Mouse (Mus musculus): ENCODE results near the gene Svs4.
"Not testable (repeated sequence)": the region's sequence is repeated elsewhere in the genome, so short reads cannot be mapped to it uniquely, and the experiment has no call there.

Gene Svs4

GRCm38 (mm10) chr2:164278359-164278758, at the start of gene Svs4:
TSS of gene Svs4 (minus strand) at chr2:164278459.
- in situ Hi-C loops (cut with MseI, MboI), result no loop called here

GRCm38 (mm10) chr2:164320983-164321382, 42.7 kb upstream of the Svs4 start:
- in situ Hi-C loops (cut with MseI, MboI), result no loop called here

GRCm38 (mm10) chr2:164316451-164316850, 38.2 kb upstream of the Svs4 start, which contains the start of gene Svs6:
TSS of gene Svs6 (plus strand) at chr2:164316751.
- in situ Hi-C loops (cut with MseI, MboI), result not testable (repeated sequence)

- in situ Hi-C loops (cut with MseI, MboI), result not testable (repeated sequence)
Observed at GRCm38 (mm10) chr2:164315460-164315859, 37.2 kb upstream of the Svs4 start.

GRCm38 (mm10) chr2:164312599-164312998, 34.3 kb upstream of the Svs4 start:
- in situ Hi-C loops (cut with MseI, MboI), result no loop called here

GRCm38 (mm10) chr2:164288968-164289367, 10.7 kb upstream of the Svs4 start, which contains the start of gene Svs3a:
TSS of gene Svs3a (plus strand) at chr2:164289268.
- in situ Hi-C loops (cut with MseI, MboI), result not testable (repeated sequence)

- in situ Hi-C loops (cut with MseI, MboI), result not testable (repeated sequence)
Observed at GRCm38 (mm10) chr2:164256540-164256939, 21.7 kb downstream of the Svs4 start, which contains the start of gene Svs3b. TSS of gene Svs3b (minus strand) at chr2:164256640.

GRCm38 (mm10) chr2:164238366-164238765, 39.9 kb downstream of the Svs4 start, which contains the start of gene Svs2:
TSS of gene Svs2 (minus strand) at chr2:164238466.
- in situ Hi-C loops (cut with MseI, MboI), result no loop called here

- in situ Hi-C loops (cut with MseI, MboI), result no loop called here
Observed at GRCm38 (mm10) chr2:164232671-164233070, 45.6 kb downstream of the Svs4 start.

- in situ Hi-C loops (cut with MseI, MboI), result no loop called here
Observed at GRCm38 (mm10) chr2:164228361-164229070, 49.7 kb downstream of the Svs4 start.

All from mouse trophoblast stem cell (cell line).